Mouse (Mus musculus) bone marrow, adult 2 months (tissue): ENCODE measurements around the gene Ica1. TPM values are rescaled to one million over a fixed set of nuclear protein-coding genes. Genes with fewer than 3 reads are reported as not detected.

Experiments used
- H3K27ac ChIP-seq: fragments of 200-500 bp; 2 replicates; pipeline ENCODE4 v1.5.1; 2012; ENCODE audit warnings: low read depth, mild to moderate bottlenecking, control low read depth, inconsistent platforms, low read length; ENCODE audit not compliant: control insufficient read depth, poor library complexity, insufficient read depth
- H3K4me1 ChIP-seq: fragments of 200-500 bp; 2 replicates; pipeline ENCODE4 v1.6.1; 2011; ENCODE audit warnings: low read length; ENCODE audit not compliant: control insufficient read depth, insufficient read depth
- H3K4me3 ChIP-seq: fragments of 200-500 bp; replicated peaks from 2 replicates; pipeline ENCODE3; 2011; ENCODE audit warnings: mild to moderate bottlenecking, low read depth, low read length, control low read depth; ENCODE audit not compliant: control insufficient read depth
- CTCF ChIP-seq: fragments of 200-500 bp; IDR thresholded peaks from 2 replicates; pipeline ENCODE4 v1.5.1; 2011; ENCODE audit warnings: low read length, control low read depth; ENCODE audit not compliant: control insufficient read depth, insufficient read depth
- POLR2A ChIP-seq: fragments of 200-500 bp; IDR thresholded peaks from 2 replicates; pipeline ENCODE4 v1.6.1; 2011; ENCODE audit warnings: low read depth, mild to moderate bottlenecking, control low read depth, low read length, borderline replicate concordance; ENCODE audit not compliant: control insufficient read depth
- WGBS: fragments of 180-500 bp; shearing (Covaris S2); methylation state at CpG from one replicate; pipeline ENCODE4 v1.1.7; 2018; 5-methylcytosine and 5-hydroxymethylcytosine counted together
- polyA plus RNA-seq: library from polyadenylated mRNA; stranded (reverse); fragments of >200 nt; gene quantifications from 2 replicates; pipeline ENCODE4 v1.2.4, GENCODE M21; 2011; ENCODE audit warnings: low replicate concordance; ENCODE audit not compliant: missing spikeins, insufficient read depth, insufficient read length

The Ica1 gene
- 4.7 and 14.6 TPM in 2 replicates for polyA plus RNA-seq

DNA sequence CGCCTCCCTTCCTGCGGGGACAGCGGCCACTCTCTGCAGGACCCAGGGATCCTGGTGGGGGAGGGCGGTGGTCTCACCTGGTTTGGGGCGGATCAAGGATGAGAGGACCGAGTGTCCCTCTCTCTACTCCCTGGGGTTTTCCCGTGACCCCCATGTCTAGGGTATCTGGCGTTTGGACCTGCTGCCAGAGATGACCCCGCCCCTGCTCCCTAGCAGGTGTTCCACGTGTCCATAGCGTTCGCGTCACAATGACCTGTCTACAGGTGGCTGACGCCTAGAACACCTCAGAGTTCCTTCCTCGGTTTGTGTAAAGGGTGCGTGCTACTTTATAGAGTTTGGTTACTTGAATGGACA is at the start of gene Ica1:
Gene Ica1 (minus strand): TSS at position 193 of the 354 bp plus-strand sequence.
- no peak for TF ChIP-seq POLR2A
- TF ChIP-seq CTCF, result no peak
- 4% methylated on average over 16 of the region's 16 CpGs for WGBS
- Histone ChIP-seq H3K4me3 (peak within 1 kb of the TSS; percentile 69), H3K27ac (peak within 1 kb of the TSS; percentile 51), H3K4me1 (no peaks in the 10 kb centered on the region)

DNA sequence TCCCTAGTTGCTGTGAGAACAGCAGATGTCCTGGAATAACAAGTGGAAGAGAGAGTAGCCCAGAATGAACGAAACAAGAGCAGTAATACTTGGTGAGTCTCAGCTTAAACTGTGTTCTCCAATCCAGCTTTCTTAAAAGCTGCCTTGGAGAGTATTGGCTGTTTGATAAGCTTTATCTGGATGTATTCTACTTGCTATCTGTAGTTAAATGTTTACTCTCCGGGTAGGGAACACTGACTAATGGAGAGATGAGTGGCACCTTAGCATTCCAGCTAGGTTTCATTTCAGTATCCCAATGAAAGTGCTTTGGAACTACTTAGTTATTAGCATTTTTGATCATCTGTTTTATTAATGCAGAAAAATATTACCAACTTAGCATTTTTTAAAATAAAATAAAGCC is 41.6 kb upstream of the Ica1 start:
- 76% methylated on average over 2 of the region's 2 CpGs for WGBS
- no peak for TF ChIP-seq POLR2A
- TF ChIP-seq CTCF, result no peak
- Histone ChIP-seq H3K4me3 (no peak overlapping the region), H3K4me1 (no peaks in the 10 kb centered on the region), H3K27ac (no peak overlapping the region)

DNA sequence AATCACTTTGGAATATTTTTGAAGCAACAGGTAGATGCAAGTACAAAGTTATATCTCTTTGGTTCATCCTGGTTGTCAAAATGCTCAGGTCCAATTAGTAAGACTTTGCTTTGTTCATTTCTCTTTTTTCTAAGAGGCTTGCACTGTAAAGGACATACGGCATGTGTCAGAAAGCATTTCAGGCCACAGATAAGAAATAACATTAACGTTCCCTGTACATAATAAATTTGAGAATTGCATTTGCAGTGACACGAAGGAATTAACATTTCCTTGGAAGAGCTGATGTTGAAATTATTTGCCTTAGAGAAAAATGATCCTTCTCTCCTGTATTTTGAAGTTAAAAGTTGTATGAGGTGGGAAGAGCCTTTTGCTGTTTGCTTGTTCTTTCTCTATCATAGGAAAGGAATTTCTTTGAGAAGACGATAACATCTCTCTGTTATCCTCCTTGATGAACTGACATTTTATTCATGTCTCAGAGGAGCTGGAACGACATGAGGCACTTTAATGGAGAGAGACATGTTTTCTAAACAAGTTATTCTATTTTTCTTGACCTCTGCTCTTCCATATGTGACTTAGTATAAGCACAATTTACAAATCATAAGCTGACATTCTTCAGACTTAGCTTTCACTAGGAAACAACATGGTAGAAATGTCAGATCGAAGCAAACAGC is 36.2 kb upstream of the Ica1 start:
- H3K27ac ChIP-seq, result no peak overlapping the region
- H3K4me1 ChIP-seq, result no peaks in the 10 kb centered on the region
- WGBS, result 83% methylated on average over 6 of the region's 6 CpGs
- TF ChIP-seq POLR2A, result no peak
- no peak for TF ChIP-seq CTCF
- no peak overlapping the region for H3K4me3 ChIP-seq

DNA sequence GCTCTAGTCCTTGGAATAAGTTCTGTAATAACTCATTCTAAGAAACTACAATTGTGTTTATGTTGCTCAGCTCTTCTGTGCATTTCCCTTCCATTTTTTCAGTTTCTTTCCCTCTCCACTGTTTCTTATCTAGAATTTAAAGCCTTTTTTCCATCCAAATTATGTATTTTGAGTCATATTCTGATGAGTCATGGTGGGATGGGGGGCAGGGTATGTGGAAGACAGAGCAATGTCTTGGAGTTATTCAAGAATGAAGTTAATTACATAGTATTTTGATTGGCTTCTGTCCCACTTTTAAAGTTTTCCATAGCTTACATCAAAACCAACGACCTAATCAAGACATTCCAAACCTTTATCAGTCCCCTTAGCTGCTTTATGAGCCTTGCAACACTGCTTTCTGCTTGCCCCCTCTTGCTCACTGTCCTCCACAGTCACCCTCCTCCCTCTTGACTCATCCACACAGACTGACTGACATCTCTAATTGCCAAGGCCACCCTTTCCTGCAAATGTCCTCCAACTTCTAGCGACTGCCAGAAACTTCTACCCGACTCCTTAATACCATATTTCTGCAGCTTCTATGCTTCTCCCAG is 24.4 kb upstream of the Ica1 start:
- no peak for TF ChIP-seq CTCF
- TF ChIP-seq POLR2A, result no peak
- no peak overlapping the region for H3K4me3 ChIP-seq
- no peak overlapping the region for H3K27ac ChIP-seq
- H3K4me1 ChIP-seq, result no peaks in the 10 kb centered on the region; the same call in 1 of the 2 replicates
- 68% methylated on average over 3 of the region's 3 CpGs for WGBS

DNA sequence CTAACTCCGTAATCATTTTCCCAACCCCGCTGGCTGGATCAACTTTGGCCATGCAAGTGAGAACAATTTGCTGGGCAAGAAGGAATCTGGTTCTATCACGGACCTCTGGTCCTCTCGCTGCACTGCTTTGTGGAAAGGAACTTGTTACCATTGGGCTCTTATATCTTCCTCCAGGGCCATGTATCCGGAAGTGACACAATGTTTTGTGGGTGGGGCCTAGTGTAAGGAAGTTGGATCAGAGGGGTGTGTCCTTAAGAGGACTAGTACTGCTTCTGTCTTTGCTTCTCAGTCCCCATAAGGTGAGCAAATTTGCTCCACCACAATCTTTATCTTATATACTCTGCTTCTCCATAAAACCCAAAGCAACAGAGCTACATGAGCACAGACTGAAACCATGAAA is 14.1 kb upstream of the Ica1 start:
- TF ChIP-seq CTCF, result no peak
- TF ChIP-seq POLR2A, result no peak
- no peak overlapping the region for H3K27ac ChIP-seq
- H3K4me1 ChIP-seq, result no peaks in the 10 kb centered on the region
- H3K4me3 ChIP-seq, result no peak overlapping the region
- WGBS, result 82% methylated on average over 5 of the region's 5 CpGs

DNA sequence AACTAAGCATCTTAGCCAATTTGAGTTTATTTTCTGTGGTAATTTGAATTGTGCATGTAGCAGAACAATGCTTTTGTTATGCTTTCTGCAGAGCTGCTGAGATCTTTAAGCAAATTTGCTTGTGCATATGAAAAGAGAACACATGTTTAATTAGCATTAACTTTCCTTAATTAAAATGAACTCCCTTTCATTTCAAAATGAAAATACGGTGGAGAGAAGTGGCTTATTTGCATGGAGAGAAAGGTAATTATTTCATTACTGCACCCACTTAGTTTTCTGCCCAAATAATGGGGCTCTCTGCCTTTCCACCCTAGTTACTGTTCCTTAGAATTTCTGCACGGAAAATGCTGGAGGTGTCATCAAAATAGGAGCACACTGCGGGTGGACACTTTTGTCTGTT is 13.5 kb upstream of the Ica1 start:
- WGBS, result 87% methylated on average over 3 of the region's 3 CpGs
- Histone ChIP-seq H3K4me3 (no peak overlapping the region), H3K27ac (no peak overlapping the region), H3K4me1 (no peaks in the 10 kb centered on the region)
- TF ChIP-seq CTCF, result no peak
- no peak for TF ChIP-seq POLR2A

DNA sequence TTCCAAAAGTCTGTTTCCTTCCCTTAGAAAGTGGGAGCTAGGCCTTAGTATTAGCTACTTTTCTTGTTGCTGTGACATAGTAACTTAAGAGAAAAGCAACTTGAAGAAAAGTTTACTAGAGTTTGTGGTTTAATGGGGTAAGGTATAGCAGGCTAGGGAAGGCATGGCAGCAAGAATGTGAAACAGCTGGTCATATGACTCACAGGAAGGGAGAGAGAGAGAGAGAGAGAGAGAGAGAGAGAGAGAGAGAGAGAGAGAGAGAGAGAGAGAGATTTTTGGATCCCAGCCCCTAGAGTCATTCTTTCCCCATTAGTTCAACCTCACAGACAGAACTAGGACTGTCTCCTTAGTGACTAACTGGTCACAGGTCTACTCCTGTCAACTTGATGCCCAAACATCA is 2.3 kb upstream of the Ica1 start:
- Histone ChIP-seq H3K4me1 (no peaks in the 10 kb centered on the region), H3K4me3 (no peak overlapping the region), H3K27ac (no peak overlapping the region)
- TF ChIP-seq CTCF (no peak), POLR2A (no peak)

DNA sequence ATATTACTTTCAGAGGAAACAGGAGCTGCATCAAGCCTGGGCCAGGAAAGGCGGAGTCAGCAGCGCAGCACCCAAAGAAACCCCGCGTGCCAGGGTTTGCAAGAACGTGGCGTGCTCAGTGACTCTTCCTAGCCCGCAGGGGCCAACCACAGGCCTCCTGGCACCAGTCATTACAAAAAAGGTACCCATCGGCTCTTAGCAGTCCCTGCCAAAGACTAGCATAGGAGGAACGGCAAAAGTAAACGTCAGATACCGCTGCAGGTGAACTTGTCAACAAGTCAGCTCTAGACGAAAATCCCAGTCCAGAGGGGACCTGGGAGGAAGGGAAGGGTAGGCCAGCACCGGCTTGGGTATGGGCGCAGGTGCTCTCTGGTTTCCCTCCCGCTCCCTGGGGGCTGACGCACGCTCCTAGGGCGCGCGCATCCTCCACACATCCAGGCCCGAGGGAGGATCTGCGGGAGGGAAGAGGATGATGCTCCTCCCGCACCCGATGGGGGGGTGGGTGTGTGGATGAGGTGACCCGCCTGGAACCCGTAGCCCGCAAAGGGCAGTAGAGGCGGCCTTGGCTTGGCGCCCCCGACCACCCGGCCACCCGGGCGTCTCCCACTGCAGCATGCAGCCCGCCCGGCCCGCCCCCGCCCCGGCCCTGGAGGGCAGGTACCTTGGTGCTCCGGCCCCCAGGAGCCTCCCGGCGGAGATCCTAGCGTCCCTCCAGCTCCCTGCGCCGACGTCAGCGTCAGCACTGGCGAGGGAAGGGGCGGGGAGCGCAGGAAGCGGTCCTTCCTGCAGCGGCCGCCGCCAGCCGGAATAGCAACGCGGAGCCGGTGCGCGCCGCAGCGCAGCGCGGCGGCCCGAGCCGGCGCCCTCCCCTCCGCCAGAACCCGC is 635 bp downstream of the Ica1 start:
- Histone ChIP-seq H3K4me1 (no peaks in the 10 kb centered on the region), H3K4me3 (peak overlapping the region; percentile 69), H3K27ac (peak overlapping the region; percentile 51)
- under 1% methylated on average over 68 of the region's 69 CpGs for WGBS
- TF ChIP-seq CTCF (no peak), POLR2A (no peak)
